Mouse (Mus musculus) ES-E14 (cell line): ENCODE measurements at regions not wholly inside any gene's neighbourhood (a gene's known extent, or its start where the extent isn't known, plus 50 kb on each side); places are given as distances from the start of the nearest gene placed in this dataset.

Source experiments
- HCFC1 ChIP-seq: IDR thresholded peaks from 2 replicates; pipeline ENCODE4 v1.6.1; 2012; ENCODE audit warnings: low read length, inconsistent platforms, borderline replicate concordance; ENCODE audit not compliant: insufficient read depth
- ZNF384 ChIP-seq: IDR thresholded peaks from 2 replicates; pipeline ENCODE4 v1.6.1; 2012; ENCODE audit warnings: low read depth, low read length, inconsistent platforms

DNA sequence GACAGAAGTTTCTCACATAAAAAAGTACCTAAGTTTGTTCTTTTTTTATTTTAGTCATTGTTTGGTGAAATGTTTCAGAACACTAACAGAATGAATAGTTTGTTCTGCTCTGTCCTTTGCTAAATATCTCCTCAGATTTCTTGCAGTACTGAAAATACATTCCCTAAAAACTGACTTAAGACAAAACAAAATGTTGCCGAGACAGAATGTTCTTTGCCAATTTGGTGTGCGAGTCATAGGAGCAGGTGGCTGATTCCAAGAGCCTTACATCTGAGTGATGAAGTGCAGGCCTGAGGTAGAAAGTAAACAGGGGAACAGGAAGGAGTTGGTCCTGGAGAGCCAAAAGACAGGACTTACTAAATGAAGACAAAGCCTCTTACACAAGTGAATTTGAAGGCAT lies 919.0 kb upstream of the Cited2 start:
- TF ChIP-seq ZNF384: no peak
- TF ChIP-seq HCFC1: no peak
